Mouse (Mus musculus) lung, embryonic 16.5 days (tissue): ENCODE data around the gene Tubgcp6. TPM values are rescaled to one million over a fixed set of nuclear protein-coding genes. Genes with fewer than 3 reads are reported as not detected.

Experiments
- ATAC-seq: fragments of 200-750 bp; cut with Nextera tagmentation; 2 replicates; pipeline ENCODE4 v1.8.0; 2017; ENCODE audit warnings: low read depth, mild to moderate bottlenecking, moderate library complexity
- H3K27ac ChIP-seq: fragments of 300-500 bp; sonication (generic); 2 replicates; pipeline ENCODE4 v1.5.1; 2014; ENCODE audit warnings: mild to moderate bottlenecking, control low read depth, low read length
- H3K27me3 ChIP-seq: fragments of 300-500 bp; sonication (generic); 2 replicates; pipeline ENCODE4 v1.6.1; 2014; ENCODE audit warnings: low read depth, low read length, mixed read lengths; ENCODE audit not compliant: control insufficient read depth, insufficient read depth
- H3K36me3 ChIP-seq: fragments of 300-500 bp; sonication (generic); 2 replicates; pipeline ENCODE4 v1.6.1; 2014; ENCODE audit warnings: low read length; ENCODE audit not compliant: control insufficient read depth, insufficient read depth
- H3K4me1 ChIP-seq: fragments of 300-500 bp; sonication (generic); replicated peaks from 2 replicates; pipeline ENCODE4 v1.6.1; 2014; ENCODE audit warnings: low read length, mixed read lengths; ENCODE audit not compliant: control insufficient read depth, insufficient read depth
- H3K4me2 ChIP-seq: fragments of 300-500 bp; sonication (generic); 2 replicates; pipeline ENCODE4 v1.6.1; 2014; ENCODE audit warnings: low read depth, low read length, control low read depth
- H3K4me3 ChIP-seq: fragments of 300-500 bp; sonication (generic); 2 replicates; pipeline ENCODE4 v1.5.1; 2014; ENCODE audit warnings: mild to moderate bottlenecking, low read length, control low read depth
- H3K9ac ChIP-seq: fragments of 300-500 bp; sonication (generic); 2 replicates; pipeline ENCODE4 v1.6.1; 2014; ENCODE audit warnings: low read length, control low read depth
- H3K9me3 ChIP-seq: fragments of 300-500 bp; sonication (generic); 2 replicates; pipeline ENCODE4 v1.6.1; 2016; ENCODE audit warnings: low read length; ENCODE audit not compliant: control insufficient read depth
- WGBS: fragments of 180-500 bp; shearing (Covaris S2); extraction: QIAGEN DNeasy Blood & Tissue Kit; methylation state at CpG from one replicate; pipeline ENCODE4 v1.1.7; 2014; 5-methylcytosine and 5-hydroxymethylcytosine counted together
- polyA plus RNA-seq: library from polyadenylated mRNA; unstranded; fragments of >200 nt; fragmentation: Nextera tagmentation; extraction: Ambion mirVana; gene quantifications from 2 replicates; pipeline ENCODE4 v1.2.1, GENCODE M21; 2015

Tubgcp6 gene
- polyA plus RNA-seq, 1 experiment from 2014 or later, result 15.7 TPM

- Histone ChIP-seq H3K27ac (no peak overlapping the region), H3K9me3 (no peaks in the 10 kb centered on the region), H3K9ac (no peak overlapping the region), H3K4me2 (no peak overlapping the region), H3K4me3 (no peak overlapping the region), H3K4me1 (peaks cover 35% of the 10 kb centered on the region), H3K27me3 (no peaks in the 10 kb centered on the region), H3K36me3 (peaks cover 2% of the 10 kb centered on the region; the same call in 1 of the 2 replicates)
- no peak for ATAC-seq
- 81% methylated on average over 3 of the region's 3 CpGs for WGBS
Observed at GRCm38 (mm10) chr15:89124312-89124711, 1.4 kb upstream of the Tubgcp6 start.

GRCm38 (mm10) chr15:89123595-89123994, 683 bp upstream of the Tubgcp6 start:
- Histone ChIP-seq H3K36me3 (peaks cover 5% of the 10 kb centered on the region; the same call in 1 of the 2 replicates), H3K27me3 (no peaks in the 10 kb centered on the region), H3K4me1 (peaks cover 32% of the 10 kb centered on the region), H3K27ac (peak overlapping the region; percentile 39), H3K9me3 (no peaks in the 10 kb centered on the region), H3K4me2 (peak overlapping the region; percentile 95), H3K9ac (peak overlapping the region; percentile 83), H3K4me3 (peak overlapping the region; percentile 78)
- WGBS, result 23% methylated on average over 11 of the region's 11 CpGs
- 0 out of 2 replicates have a peak, but pooled peaks have one; percentile 12 for ATAC-seq

GRCm38 (mm10) chr15:89118007-89118406, 4.9 kb downstream of the Tubgcp6 start:
- no peak for ATAC-seq
- no peaks in the 10 kb centered on the region for H3K9me3 ChIP-seq
- H3K27ac ChIP-seq, result no peak overlapping the region
- H3K4me3 ChIP-seq, result no peak overlapping the region
- no peak overlapping the region for H3K9ac ChIP-seq
- H3K4me2 ChIP-seq, result no peak overlapping the region
- H3K27me3 ChIP-seq, result no peaks in the 10 kb centered on the region
- peaks cover 24% of the 10 kb centered on the region for H3K36me3 ChIP-seq
- H3K4me1 ChIP-seq, result peaks cover 16% of the 10 kb centered on the region

GRCm38 (mm10) chr15:89110147-89110546, 12.8 kb downstream of the Tubgcp6 start:
- peaks cover 59% of the 10 kb centered on the region for H3K36me3 ChIP-seq
- no peak overlapping the region for H3K27ac ChIP-seq
- no peak for ATAC-seq

DNA sequence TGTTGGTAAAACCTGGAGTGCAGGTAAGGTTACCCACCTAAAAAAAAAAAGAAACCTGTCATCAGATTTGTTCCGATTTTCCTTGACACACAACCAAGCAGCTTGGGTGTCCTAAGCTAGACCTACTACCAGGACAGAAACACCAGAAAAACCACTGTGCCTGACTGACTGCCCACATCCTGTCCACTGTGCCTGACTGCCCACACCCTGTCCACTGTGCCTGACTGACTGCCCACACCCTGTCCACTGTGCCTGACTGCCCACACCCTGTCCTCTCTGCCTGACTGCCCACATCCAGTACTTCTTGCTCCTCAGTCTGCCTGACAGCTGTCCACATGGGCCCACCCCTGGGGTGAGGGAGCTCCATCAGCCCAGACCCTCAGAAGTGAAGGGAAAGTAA, 15.9 kb downstream of the Tubgcp6 start:
- 93% methylated on average over 1 of the region's 1 CpGs for WGBS

More at GRCm38 (mm10) chr15:89110147-89110546, 12.8 kb downstream of the Tubgcp6 start:
- Histone ChIP-seq H3K9ac (no peak overlapping the region), H3K27me3 (no peaks in the 10 kb centered on the region), H3K4me1 (no peaks in the 10 kb centered on the region), H3K4me3 (no peak overlapping the region), H3K4me2 (no peak overlapping the region), H3K9me3 (no peaks in the 10 kb centered on the region)
- WGBS, result 73% methylated on average over 9 of the region's 9 CpGs

DNA sequence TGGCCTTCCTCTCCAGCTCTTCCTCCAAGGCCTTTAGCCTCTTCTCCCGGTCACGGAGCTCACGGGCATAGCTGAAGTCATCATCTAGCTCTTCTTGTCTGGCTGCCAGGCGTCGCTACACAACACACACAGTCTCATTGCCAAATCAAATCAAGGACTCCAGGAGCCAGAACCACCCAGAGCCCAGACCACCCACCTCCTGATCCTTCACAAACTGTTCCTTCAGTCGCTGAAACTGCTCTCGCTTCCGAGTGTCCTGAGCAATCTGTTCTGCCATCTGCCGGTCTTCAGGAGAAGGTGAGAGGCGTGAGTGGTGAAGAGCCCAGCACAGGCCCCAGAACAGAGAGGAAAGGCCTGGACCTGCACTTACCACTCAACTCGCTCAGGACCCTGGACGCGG, 16.8 kb downstream of the Tubgcp6 start:
- Histone ChIP-seq H3K9ac (no peak overlapping the region), H3K4me1 (no peaks in the 10 kb centered on the region), H3K4me3 (no peak overlapping the region), H3K9me3 (no peaks in the 10 kb centered on the region), H3K27ac (no peak overlapping the region), H3K27me3 (no peaks in the 10 kb centered on the region), H3K36me3 (peaks cover 57% of the 10 kb centered on the region), H3K4me2 (no peak overlapping the region)
- WGBS, result 88% methylated on average over 13 of the region's 13 CpGs
- ATAC-seq, result no peak

More for the DNA sequence above, 15.9 kb downstream of the Tubgcp6 start:
- no peak for ATAC-seq
- Histone ChIP-seq H3K27me3 (no peaks in the 10 kb centered on the region), H3K4me2 (no peak overlapping the region), H3K9ac (no peak overlapping the region), H3K4me3 (no peak overlapping the region), H3K9me3 (no peaks in the 10 kb centered on the region), H3K27ac (no peak overlapping the region), H3K36me3 (peaks cover 59% of the 10 kb centered on the region), H3K4me1 (no peaks in the 10 kb centered on the region)

- H3K27me3 ChIP-seq, result no peaks in the 10 kb centered on the region
- H3K36me3 ChIP-seq, result peaks cover 55% of the 10 kb centered on the region
- no peak overlapping the region for H3K4me3 ChIP-seq
- no peaks in the 10 kb centered on the region for H3K9me3 ChIP-seq
- no peak for ATAC-seq
- H3K9ac ChIP-seq, result no peak overlapping the region
- no peak overlapping the region for H3K27ac ChIP-seq
- no peaks in the 10 kb centered on the region for H3K4me1 ChIP-seq
- 93% methylated on average over 8 of the region's 8 CpGs for WGBS
- H3K4me2 ChIP-seq, result no peak overlapping the region
Observed at GRCm38 (mm10) chr15:89104425-89104824, 18.5 kb downstream of the Tubgcp6 start.

- Histone ChIP-seq H3K27ac (no peak overlapping the region), H3K4me2 (no peak overlapping the region), H3K9ac (no peak overlapping the region), H3K9me3 (no peaks in the 10 kb centered on the region), H3K36me3 (peaks cover 57% of the 10 kb centered on the region), H3K4me3 (no peak overlapping the region), H3K27me3 (no peaks in the 10 kb centered on the region), H3K4me1 (no peaks in the 10 kb centered on the region)
- WGBS, result 87% methylated on average over 10 of the region's 10 CpGs
- ATAC-seq, result no peak
Observed at GRCm38 (mm10) chr15:89103921-89104320, 19.0 kb downstream of the Tubgcp6 start.

DNA sequence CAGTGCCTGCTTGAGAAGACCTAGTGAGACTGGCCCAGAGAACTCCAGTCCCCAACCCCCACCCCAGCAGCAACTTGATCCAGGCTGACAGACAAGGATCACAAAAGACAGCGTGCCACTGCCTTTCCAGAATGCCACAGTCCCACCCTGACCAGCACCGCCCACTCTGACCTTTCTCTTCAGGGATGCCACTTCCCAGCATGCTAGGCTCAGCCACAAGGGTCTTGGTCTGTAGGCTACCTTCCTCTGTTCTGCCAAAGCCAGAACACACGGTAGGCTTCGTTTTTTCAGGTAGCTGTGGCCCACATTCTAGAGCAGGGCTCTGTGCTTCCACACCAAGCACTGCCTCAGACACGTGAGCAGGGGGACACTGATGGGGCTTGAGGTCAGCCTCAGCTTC, 20.3 kb downstream of the Tubgcp6 start:
- Histone ChIP-seq H3K9me3 (no peaks in the 10 kb centered on the region), H3K36me3 (peaks cover 54% of the 10 kb centered on the region), H3K4me2 (no peak overlapping the region), H3K4me3 (no peak overlapping the region), H3K9ac (no peak overlapping the region), H3K27ac (no peak overlapping the region), H3K27me3 (no peaks in the 10 kb centered on the region), H3K4me1 (no peaks in the 10 kb centered on the region)
- no peak for ATAC-seq
- WGBS, result 68% methylated on average over 5 of the region's 5 CpGs

- H3K9me3 ChIP-seq, result no peaks in the 10 kb centered on the region
- no peaks in the 10 kb centered on the region for H3K4me1 ChIP-seq
- H3K36me3 ChIP-seq, result peaks cover 57% of the 10 kb centered on the region
- H3K9ac ChIP-seq, result no peak overlapping the region
- H3K4me2 ChIP-seq, result no peak overlapping the region
- 88% methylated on average over 12 of the region's 12 CpGs for WGBS
- peak; percentile 31; the same call in 1 of the 2 replicates for ATAC-seq
- H3K27ac ChIP-seq, result no peak overlapping the region
- H3K4me3 ChIP-seq, result no peak overlapping the region
- H3K27me3 ChIP-seq, result no peaks in the 10 kb centered on the region
Observed at GRCm38 (mm10) chr15:89100823-89101222, 22.1 kb downstream of the Tubgcp6 start.
